ENCODE assay signal across 13 mouse cellular contexts in genomic region chr11:57038807-57039206, GRCm38 (mm10). TPM values are rescaled to one million over a fixed set of nuclear protein-coding genes. Genes with fewer than 3 reads are reported as not detected.
A peak's percentile ranks its signal among the peaks of the same experiment; 100 is the strongest.
DNase-seq lines count a peak whose midpoint lies in the region; ATAC-seq and TF ChIP-seq lines count a peak whose summit lies in the region.
"Had no signal": no experiment of that assay in that cellular context is flagged by ENCODE, and none has a peak within 500 bp of the region (broad histone marks: within the 10 kb centered on the region; RNA-seq: fewer than 3 reads in every experiment).

No protein-coding gene starts in this region.

- WGBS in limb, embryonic 14.5 days, result 47% methylated on average over 7 of the region's 7 CpGs
- WGBS in limb, embryonic 10.5 days, result 78% methylated on average over 7 of the region's 7 CpGs

- DNase-seq in limb, embryonic 14.5 days (ENCODE audit: low spot score), result peak; percentile 70
- DNase-seq in limb, embryonic 10.5 days (ENCODE audit: low spot score), result no peak
- peak; percentile 84 for DNase-seq in layer of hippocampus, adult 9-11 months
- DNase-seq in right cerebral cortex, adult 18-20 months, result peak; percentile 92
- DNase-seq in thymus, postnatal 25 days, result no peak
- DNase-seq in adrenal gland, adult 18-20 months (ENCODE audit: low spot score in 2 of 2), result no peak
- DNase-seq in gastrocnemius, postnatal 25 days, result no peak
- DNase-seq: adrenal gland, adult 2 months had no signal

- H3K27me3 ChIP-seq in limb, embryonic 14.5 days (ENCODE audit: control insufficient read depth, insufficient read depth, low read length), result no peaks in the 10 kb centered on the region
- H3K27me3 ChIP-seq in limb, embryonic 10.5 days (ENCODE audit: low read depth, poor library complexity, severe bottlenecking), result no peaks in the 10 kb centered on the region
- H3K27me3 ChIP-seq: neural tube, embryonic 15.5 days; stomach, embryonic 15.5 days had no signal

- no peaks in the 10 kb centered on the region for H3K9me3 ChIP-seq in limb, embryonic 14.5 days (ENCODE audit: control insufficient read depth, low read length)
- H3K9me3 ChIP-seq in limb, embryonic 10.5 days (replicated peaks), result no peaks in the 10 kb centered on the region
- H3K9me3 ChIP-seq: neural tube, embryonic 15.5 days; stomach, embryonic 15.5 days had no signal

- H3K4me3 ChIP-seq in limb, embryonic 14.5 days (replicated peaks; ENCODE audit: low read length), result no peak overlapping the region
- no peak overlapping the region for H3K4me3 ChIP-seq in limb, embryonic 10.5 days
- H3K4me3 ChIP-seq: neural tube, embryonic 15.5 days; stomach, embryonic 15.5 days had no signal

- no peak for ATAC-seq in limb, embryonic 14.5 days (ENCODE audit: low FRiP score, low read depth)
- peak; percentile 79 for ATAC-seq in frontal cortex, adult (ENCODE audit: low TSS enrichment)

- TF ChIP-seq POLR2A in limb, embryonic 14.5 days (IDR thresholded peaks at IDR 0.05; ENCODE audit: borderline replicate concordance, extremely low read depth, insufficient read depth, insufficient read length), result no peak

- no peak overlapping the region for H3K9ac ChIP-seq in limb, embryonic 14.5 days (ENCODE audit: low read depth, low read length, severe bottlenecking)
- H3K9ac ChIP-seq: hindbrain, embryonic 14.5 days; neural tube, embryonic 15.5 days; stomach, embryonic 15.5 days had no signal

- H3K4me2 ChIP-seq in limb, embryonic 14.5 days (replicated peaks; ENCODE audit: low read depth, low read length, severe bottlenecking), result no peak overlapping the region
- H3K4me2 ChIP-seq: hindbrain, embryonic 14.5 days; neural tube, embryonic 15.5 days; stomach, embryonic 15.5 days had no signal

- H3K27ac ChIP-seq in limb, embryonic 14.5 days (replicated peaks; ENCODE audit: low read depth, low read length), result no peak overlapping the region
- H3K27ac ChIP-seq in limb, embryonic 10.5 days, result no peak overlapping the region
- H3K27ac ChIP-seq: hindbrain, embryonic 14.5 days; neural tube, embryonic 15.5 days; stomach, embryonic 15.5 days had no signal

- H3K36me3 ChIP-seq in limb, embryonic 14.5 days (ENCODE audit: control insufficient read depth, insufficient read depth, low read length), result no peaks in the 10 kb centered on the region
- H3K36me3 ChIP-seq in limb, embryonic 10.5 days, result no peaks in the 10 kb centered on the region
- H3K36me3 ChIP-seq: neural tube, embryonic 15.5 days; stomach, embryonic 15.5 days had no signal

- H3K4me1 ChIP-seq in limb, embryonic 14.5 days (ENCODE audit: control insufficient read depth, insufficient read depth, low read length), result no peaks in the 10 kb centered on the region
- no peaks in the 10 kb centered on the region for H3K4me1 ChIP-seq in limb, embryonic 10.5 days
- H3K4me1 ChIP-seq: neural tube, embryonic 15.5 days; stomach, embryonic 15.5 days had no signal

RNA-seq across cellular contexts. Expression of gene Gria1, which starts 27.6 kb away (rescaled TPM):
- polyA plus RNA-seq in limb, embryonic 14.5 days (2012; rRNA removed), result 2.2 and 2.3 TPM in 2 replicates
- polyA plus RNA-seq in limb, embryonic 14.5 days (2014; fragmentation: Nextera tagmentation; extraction: Ambion mirVana), result 1.7 and 2.1 TPM in 2 replicates
- polyA plus RNA-seq in limb, embryonic 10.5 days (2016; fragmentation: Nextera tagmentation; extraction: Ambion mirVana), result 0.23 and 0.48 TPM in 2 replicates
- under 1 TPM; 0.46 to 0.90 TPM for total RNA-seq in adrenal gland, adult 18-20 months (2021)
- under 1 TPM; 0.05 to 0.69 TPM for total RNA-seq in gastrocnemius, postnatal 25 days (2021)
- total RNA-seq: common myeloid progenitor, adult 5-6 weeks had no signal

Comparison
In these comparisons a context has a peak if more than half of its experiments do, and no peak if none do; other contexts are left out.
1. DNase-seq: peak in limb, embryonic 14.5 days (single experiment), layer of hippocampus, adult 9-11 months (single experiment) and right cerebral cortex, adult 18-20 months (single experiment); none in limb, embryonic 10.5 days (single experiment), thymus, postnatal 25 days (single experiment), adrenal gland, adult 18-20 months (0 of 2) and gastrocnemius, postnatal 25 days (single experiment).